Mouse (Mus musculus) testis, postnatal 10 days (tissue): ENCODE data around the gene Vamp1.

Experiments used
- DNase-seq: peaks from one replicate; pipeline ENCODE4 v3.0.0; 2021; ENCODE audit warnings: low spot score

Gene Vamp1

GRCm38 (mm10) chr6:125288730-125289129 lies 73.4 kb downstream of the Vamp1 start:
- no peak for DNase-seq

- no peak for DNase-seq
These were observed 76.0 kb downstream of the Vamp1 start for GRCm38 (mm10) chr6:125291329-125291728.

GRCm38 (mm10) chr6:125292256-125292655 lies 76.9 kb downstream of the Vamp1 start:
- DNase-seq: no peak

DNA sequence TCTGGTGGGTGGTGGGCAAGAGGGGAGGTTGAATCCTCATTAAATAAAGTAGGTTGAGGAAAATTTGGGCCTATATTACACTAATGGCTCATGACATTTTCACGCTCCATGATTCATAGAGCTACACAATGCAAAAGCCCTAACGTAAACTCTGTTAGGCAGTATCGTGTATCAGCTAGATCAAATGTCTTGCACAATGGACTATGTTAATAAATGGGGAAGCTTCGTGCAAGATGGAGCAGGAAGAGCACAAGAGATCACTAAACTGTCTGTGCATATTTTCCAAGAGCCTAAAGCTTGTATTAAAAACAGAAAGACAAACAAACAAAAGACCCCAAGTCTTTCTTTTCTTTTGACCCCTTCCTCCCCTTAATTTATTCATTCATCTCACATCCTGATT lies 78.7 kb downstream of the Vamp1 start:
- DNase-seq: no peak
